Mouse (Mus musculus) bone marrow, adult 2 months (tissue): ENCODE results near the gene Pmm2.

Source experiments
- CTCF ChIP-seq: fragments of 200-500 bp; IDR thresholded peaks from 2 replicates; pipeline ENCODE4 v1.5.1; 2011; ENCODE audit warnings: low read length, control low read depth; ENCODE audit not compliant: control insufficient read depth, insufficient read depth
- POLR2A ChIP-seq: fragments of 200-500 bp; IDR thresholded peaks from 2 replicates; pipeline ENCODE4 v1.6.1; 2011; ENCODE audit warnings: low read depth, mild to moderate bottlenecking, control low read depth, low read length, borderline replicate concordance; ENCODE audit not compliant: control insufficient read depth

GRCm38 (mm10) chr16:8630419-8630818 lies 7.1 kb upstream of the Pmm2 start:
- no peak for TF ChIP-seq POLR2A
- TF ChIP-seq CTCF, result no peak
